Mouse (Mus musculus): ENCODE data around the gene Tmem115.

DNA sequence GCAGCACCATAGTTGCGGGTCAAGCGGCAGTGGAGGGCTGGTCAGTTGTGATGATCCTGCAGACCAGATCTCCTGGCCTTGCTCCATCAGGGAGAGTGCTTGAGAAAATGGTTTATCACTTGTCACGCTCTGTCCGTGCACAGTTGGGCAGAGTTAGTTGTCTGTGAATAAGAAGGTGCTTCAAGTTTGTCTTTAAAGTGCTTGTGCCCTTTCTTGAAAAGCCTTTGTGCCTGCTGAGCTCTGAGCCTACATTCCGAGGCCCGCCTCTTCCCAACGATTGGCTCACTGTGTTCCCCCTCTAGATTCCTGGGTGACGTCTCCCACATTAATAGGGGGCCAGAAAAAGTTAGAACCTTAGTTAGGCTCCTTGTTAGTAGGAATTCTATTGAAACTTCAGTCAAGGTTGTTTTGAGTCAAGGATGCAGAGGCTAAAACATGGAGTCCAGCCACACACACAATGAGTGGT lies 18.2 kb downstream of the Tmem115 start:
- no peak for TF ChIP-seq POLR2A (IDR thresholded peaks at IDR 0.05; ENCODE audit: extremely low read depth, insufficient read depth, low read length)
- no peak for TF ChIP-seq CTCF (IDR thresholded peaks at IDR 0.05; ENCODE audit: low read depth, low read length)

Data from liver, adult 2 months (tissue).